Mouse (Mus musculus) urinary bladder, postnatal 4 days (tissue): ENCODE measurements around the gene Fkbpl.

Source experiments
- DNase-seq, 2 experiments: peaks; one replicate each; pipeline ENCODE4 v3.0.0; 2021 to 2022; ENCODE audit warnings: low spot score in 2 of 2

Fkbpl gene

DNA sequence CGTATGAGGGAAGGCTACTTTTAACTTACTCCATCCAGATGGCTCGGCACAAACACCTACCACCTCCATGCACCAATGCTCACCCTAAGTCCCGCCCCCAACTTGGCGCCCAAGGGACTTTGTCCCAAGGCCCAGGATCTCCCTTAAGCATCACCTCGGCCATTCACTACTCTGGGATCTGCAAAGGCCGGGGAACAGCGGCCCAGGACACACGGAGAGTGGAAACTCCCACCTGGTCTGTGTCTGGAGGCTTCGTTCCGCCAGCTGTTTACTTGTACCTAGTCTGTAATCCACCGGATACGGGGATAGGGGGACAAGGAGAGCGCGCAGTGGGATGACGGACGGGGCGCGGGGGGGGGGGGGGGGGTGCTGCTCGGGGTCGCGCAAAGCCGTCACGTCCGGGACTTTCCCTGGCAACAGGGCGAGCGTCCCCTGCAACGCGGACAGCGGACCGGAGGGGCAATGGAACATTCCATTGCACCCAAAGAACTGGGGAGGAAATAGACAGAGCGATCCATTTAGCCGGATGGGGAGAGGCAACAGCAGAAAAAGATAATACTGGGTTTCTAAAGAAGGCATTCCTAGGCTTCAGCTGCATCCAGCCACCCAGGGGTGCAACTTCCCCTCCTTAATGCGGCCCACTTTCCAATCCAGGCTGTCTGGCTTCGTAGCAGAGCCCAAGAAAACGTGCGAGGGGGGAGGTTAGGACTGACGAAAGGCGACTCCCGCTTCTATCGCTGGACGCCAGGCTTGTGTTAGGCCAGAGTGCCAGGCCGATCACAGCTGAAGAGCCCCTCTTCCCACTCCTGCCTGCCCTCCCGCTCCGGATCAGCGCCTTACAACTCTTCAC is 17.2 kb upstream of the Fkbpl start:
- DNase-seq: peak; percentile 84 to 85

GRCm38 (mm10) chr17:34627943-34628643 is 16.5 kb upstream of the Fkbpl start, which contains the start of gene Ppt2:
TSS of gene Ppt2 (minus strand) at chr17:34628510.
- DNase-seq: peak; percentile 51 to 64

- DNase-seq: no peak
Observed at GRCm38 (mm10) chr17:34628644-34628967, 16.0 kb upstream of the Fkbpl start.

GRCm38 (mm10) chr17:34629221-34629751 is 15.3 kb upstream of the Fkbpl start, which contains the start of gene Prrt1:
TSS of gene Prrt1 (plus strand) at chr17:34629533.
- DNase-seq: no peak

- DNase-seq: no peak
Observed at GRCm38 (mm10) chr17:34629796-34630603, 14.6 kb upstream of the Fkbpl start.

- no peak for DNase-seq
Observed at GRCm38 (mm10) chr17:34630761-34631301, 13.7 kb upstream of the Fkbpl start.

- DNase-seq: no peak
Observed at GRCm38 (mm10) chr17:34631647-34632046, 12.9 kb upstream of the Fkbpl start.

DNA sequence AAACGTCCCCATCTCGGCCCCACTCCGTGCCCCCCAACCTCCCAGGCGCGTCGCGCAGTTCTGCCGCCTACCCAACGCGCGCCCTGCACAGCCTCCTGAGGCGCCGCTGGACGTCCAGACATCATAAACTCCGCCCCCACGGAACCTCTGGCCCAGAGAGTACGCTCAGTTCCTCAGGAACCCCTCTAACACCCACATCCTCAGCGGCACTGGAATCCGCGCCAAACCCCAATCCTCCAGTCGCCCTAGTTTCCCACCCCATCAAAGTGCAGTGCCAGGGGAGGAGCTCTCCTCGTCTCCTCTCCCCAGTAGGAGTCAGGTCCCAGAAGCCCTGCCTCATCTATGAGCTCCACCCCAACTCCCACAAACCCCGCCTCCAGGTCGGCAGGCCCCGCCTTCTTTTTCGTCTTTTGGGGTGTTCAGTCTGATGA is 12.3 kb upstream of the Fkbpl start:
- peak; percentile 80 to 89 for DNase-seq

DNA sequence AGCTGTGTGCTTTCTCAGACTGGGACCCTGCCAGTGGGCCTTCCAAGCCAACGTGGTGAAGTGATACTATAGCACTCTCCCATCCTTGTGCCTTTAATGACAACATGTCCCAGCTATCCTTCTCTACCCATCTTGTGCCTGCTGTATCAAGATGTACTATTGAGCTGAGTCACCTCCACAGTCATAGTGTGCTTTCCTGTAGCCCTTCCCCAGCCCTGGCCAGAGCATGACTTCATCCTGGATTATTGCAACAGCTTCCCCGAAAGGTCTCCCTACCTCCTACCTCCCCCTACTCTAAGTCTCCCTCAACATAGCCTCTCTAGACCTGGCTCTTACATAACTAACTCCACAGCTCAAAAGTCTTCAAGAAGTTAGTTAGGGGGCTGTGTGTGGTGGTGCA is 8.9 kb upstream of the Fkbpl start:
- DNase-seq: no peak

DNA sequence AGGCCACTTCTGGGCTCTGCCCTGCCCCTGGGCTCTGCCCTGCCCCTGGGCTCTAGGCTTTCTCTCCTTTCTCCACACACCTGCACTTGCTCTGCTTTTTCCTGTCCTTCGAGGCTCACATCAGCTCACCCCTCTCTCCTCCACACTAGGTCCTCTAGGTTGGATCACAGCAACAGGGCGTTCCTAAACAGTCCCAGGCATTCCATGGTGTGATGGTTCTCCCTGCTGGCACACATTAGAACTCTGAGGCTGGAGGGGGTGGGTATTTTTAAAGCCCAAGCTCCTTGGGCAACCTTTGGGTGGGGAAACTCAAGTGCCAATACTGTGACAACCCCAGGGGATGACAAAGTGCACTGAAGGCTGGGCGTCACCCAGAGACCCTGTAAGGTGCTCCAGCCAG is 7.1 kb upstream of the Fkbpl start:
- no peak for DNase-seq

GRCm38 (mm10) chr17:34639461-34640255 is 4.9 kb upstream of the Fkbpl start:
- no peak for DNase-seq

GRCm38 (mm10) chr17:34640778-34641601 is 3.6 kb upstream of the Fkbpl start:
- DNase-seq: peak in 1 of 2 experiments; percentile 59

DNA sequence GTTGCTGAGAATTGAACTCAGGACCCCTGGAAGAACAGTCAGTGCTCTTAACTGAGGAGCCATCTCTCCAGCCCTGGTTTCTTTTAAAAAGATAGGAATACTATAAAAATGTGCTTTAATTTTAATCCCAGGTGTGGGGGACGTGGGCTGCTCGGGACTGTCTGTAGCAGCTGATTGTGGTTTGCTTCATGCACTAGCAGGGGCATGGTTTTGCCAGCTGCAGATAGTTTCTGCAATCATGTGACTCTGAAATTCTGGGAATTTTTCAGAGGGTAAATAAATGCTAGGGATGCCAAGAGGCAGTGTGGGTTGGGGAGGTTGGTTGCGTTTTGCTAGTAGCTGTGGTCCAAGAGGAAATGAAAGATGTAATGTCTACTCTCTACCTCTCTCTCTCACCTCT is 2.6 kb upstream of the Fkbpl start:
- no peak for DNase-seq

- no peak for DNase-seq
Observed at GRCm38 (mm10) chr17:34643379-34643778, 1.2 kb upstream of the Fkbpl start.

DNA sequence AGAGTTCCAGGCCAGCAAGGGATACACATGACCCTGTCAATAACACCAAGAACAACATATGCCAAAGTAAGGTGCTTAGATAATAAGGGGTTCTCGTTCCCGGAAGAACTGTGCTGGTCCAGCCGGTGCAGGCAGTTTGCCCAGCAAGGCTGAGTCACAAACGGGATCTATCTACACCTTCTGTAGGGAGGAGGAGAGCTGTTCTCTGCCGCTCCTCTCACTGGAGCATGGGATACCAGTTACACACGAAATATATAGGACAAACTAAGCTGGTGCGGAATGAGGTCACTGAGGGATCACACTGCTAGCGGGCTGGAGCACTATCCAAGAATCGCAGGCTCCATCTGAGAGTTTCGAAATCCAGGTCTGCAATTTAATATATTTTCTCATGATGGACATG is 620 bp upstream of the Fkbpl start:
- DNase-seq: no peak

DNA sequence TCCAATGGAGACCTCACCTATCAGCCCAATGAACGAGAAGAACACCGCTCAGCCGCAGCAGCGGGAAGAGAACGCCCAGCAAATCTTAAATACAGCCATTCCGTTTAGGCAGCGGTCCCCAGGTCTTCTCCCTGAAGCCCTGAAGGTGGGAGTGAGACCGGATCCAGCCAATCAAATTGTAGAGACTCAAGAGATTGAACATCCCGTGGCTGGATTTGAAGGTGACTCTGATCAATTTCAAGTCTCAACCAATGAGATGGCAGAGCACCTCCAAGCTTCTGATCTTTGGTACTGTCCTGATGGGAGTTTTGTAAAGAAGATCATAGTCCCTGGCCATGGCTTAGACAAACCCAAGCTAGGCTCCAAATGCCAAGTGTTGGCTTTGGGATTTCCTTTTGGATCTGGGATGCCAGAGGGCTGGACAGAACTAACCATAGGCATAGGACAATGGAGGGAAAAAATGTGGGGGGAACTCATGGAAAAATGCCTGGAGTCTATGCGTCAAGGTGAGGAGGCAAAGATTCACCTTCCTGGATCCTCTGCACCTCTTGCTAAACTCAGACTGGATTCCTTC is 779 bp downstream of the Fkbpl start:
- no peak for DNase-seq

DNA sequence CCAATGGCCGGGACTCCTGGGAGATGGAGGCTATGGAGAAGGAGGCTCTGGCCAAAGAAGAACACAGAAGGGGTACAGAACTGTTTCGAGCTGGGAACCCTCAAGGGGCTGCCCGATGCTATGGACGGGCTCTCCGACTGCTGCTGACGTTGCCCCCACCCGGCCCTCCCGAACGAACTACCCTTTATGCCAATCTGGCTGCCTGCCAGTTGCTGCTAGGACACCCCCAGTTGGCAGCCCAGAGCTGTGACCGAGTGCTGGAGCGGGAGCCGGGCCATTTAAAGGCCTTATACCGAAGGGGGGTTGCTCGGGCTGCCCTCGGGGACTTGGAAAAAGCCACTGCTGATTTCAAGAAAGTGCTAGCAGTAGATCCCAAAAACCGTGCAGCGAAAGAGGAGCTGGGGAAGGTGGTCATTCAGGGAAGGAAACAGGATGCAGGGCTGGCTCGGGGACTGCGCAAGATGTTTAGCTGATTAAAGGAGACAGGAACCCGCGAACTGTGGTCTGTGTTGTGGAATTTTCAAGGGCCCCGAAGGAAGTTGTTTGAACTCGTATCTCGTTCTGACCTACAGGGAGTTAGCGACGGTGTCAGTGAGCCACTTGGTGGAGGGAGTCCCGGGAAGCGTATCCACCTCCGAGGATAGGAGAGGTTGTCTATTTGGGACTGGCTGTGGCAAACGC is 1.4 kb downstream of the Fkbpl start:
- no peak for DNase-seq

- DNase-seq: peak; percentile 94 to 95
Observed at GRCm38 (mm10) chr17:34646906-34647787, 2.6 kb downstream of the Fkbpl start, which contains the start of gene Atf6b. TSS of gene Atf6b (plus strand) at chr17:34647146.
